ENCODE assay signal across 8 mouse cellular contexts in genomic region chr11:63131693-63132040, GRCm38 (mm10). TPM values are rescaled to one million over a fixed set of nuclear protein-coding genes. Genes with fewer than 3 reads are reported as not detected.
DNase-seq lines count a peak whose midpoint lies in the region; ATAC-seq and TF ChIP-seq lines count a peak whose summit lies in the region.

No protein-coding gene starts in this region.

- TF ChIP-seq CTCF in testis, adult 2 months (IDR thresholded peaks at IDR 0.05; ENCODE audit: control insufficient read depth, insufficient read depth, insufficient replicate concordance, low read depth, low read length) = no peak

- peaks cover 6% of the 10 kb centered on the region; the same call in 1 of the 2 replicates for H3K4me1 ChIP-seq in testis, adult 2 months (ENCODE audit: control insufficient read depth, insufficient read depth, low read length)
- H3K4me1 ChIP-seq in liver, embryonic 13.5 days (replicated peaks) = no peaks in the 10 kb centered on the region; the same call in none of the 2 replicates

- H3K4me2 ChIP-seq in liver, embryonic 13.5 days = peak overlapping the region; percentile 57

- TF ChIP-seq POLR2A in testis, adult 2 months (IDR thresholded peaks at IDR 0.05; ENCODE audit: control insufficient read depth, low read depth, low read length) = no peak

- peak overlapping the region; percentile 49; the same call in 1 of the 2 replicates for H3K9ac ChIP-seq in liver, embryonic 13.5 days

- ATAC-seq in liver, embryonic 13.5 days (ENCODE audit: low read depth) = no peak
- ATAC-seq in cerebellum, adult (ENCODE audit: insufficient number of reproducible peaks, low FRiP score, low TSS enrichment) = no peak

- DNase-seq in embryo, embryonic 9.5 days (ENCODE audit: extremely low spot score) = peak; percentile 39
- DNase-seq in embryo, embryonic 10 days (ENCODE audit: low spot score) = no peak
- no peak for DNase-seq in testis, postnatal 14 days (ENCODE audit: low spot score)
- no peak for DNase-seq in liver, embryonic 13.5 days
- DNase-seq in spleen, postnatal 4 days (ENCODE audit: low spot score in 2 of 2) = no peak
- no peak for DNase-seq in layer of hippocampus, postnatal 14 days (ENCODE audit: low spot score in 2 of 2)

- H3K4me3 ChIP-seq in testis, adult 2 months (ENCODE audit: control insufficient read depth, low read depth, low read length) = peak overlapping the region; percentile 78
- peak overlapping the region; percentile 50 for H3K4me3 ChIP-seq in liver, embryonic 13.5 days (replicated peaks)

- no peaks in the 10 kb centered on the region for H3K27me3 ChIP-seq in testis, adult 2 months (ENCODE audit: control insufficient read depth, insufficient read depth, low read length)
- H3K27me3 ChIP-seq in liver, embryonic 13.5 days = peaks cover 79% of the 10 kb centered on the region

- no peaks in the 10 kb centered on the region for H3K9me3 ChIP-seq in liver, embryonic 13.5 days (replicated peaks)

- no peaks in the 10 kb centered on the region for H3K36me3 ChIP-seq in testis, adult 2 months (ENCODE audit: control insufficient read depth, insufficient read depth, low read length)
- H3K36me3 ChIP-seq in liver, embryonic 13.5 days = no peaks in the 10 kb centered on the region

- peak overlapping the region; percentile 72 for H3K27ac ChIP-seq in testis, adult 2 months (ENCODE audit: control insufficient read depth, insufficient read depth, low read depth, low read length)
- no peak overlapping the region for H3K27ac ChIP-seq in liver, embryonic 13.5 days

- 7% methylated on average over 11 of the region's 11 CpGs for WGBS in liver, embryonic 13.5 days (ENCODE audit: insufficient replicate concordance)

RNA-seq across cellular contexts. Expression of gene Pmp22, which starts 2.9 kb away (rescaled TPM):
- polyA plus RNA-seq in testis, adult 2 months (2012; rRNA removed) = 6.5 and 9.2 TPM in 2 replicates
- 21.5 and 22.2 TPM in 2 replicates for polyA plus RNA-seq in liver, embryonic 13.5 days (2015; fragmentation: Nextera tagmentation; extraction: Ambion mirVana)
- total RNA-seq in layer of hippocampus, postnatal 14 days (2021) = 10 to 100 TPM; 22.4 to 22.6 TPM
